Mouse (Mus musculus) liver, embryonic 14.5 days (tissue): ENCODE measurements around the gene Tmem82. TPM values are rescaled to one million over a fixed set of nuclear protein-coding genes. Genes with fewer than 3 reads are reported as not detected.

Experiments used
- ATAC-seq: fragments of 200-750 bp; cut with Nextera tagmentation; 2 replicates; pipeline ENCODE4 v1.8.0; 2017; ENCODE audit warnings: moderate number of reproducible peaks, mild to moderate bottlenecking, moderate library complexity; ENCODE audit not compliant: insufficient read depth
- DNase-seq, 3 experiments: peaks; one replicate each; pipeline ENCODE4 v3.0.0-alpha.2; 2012 to 2013; ENCODE audit warnings: low read depth in 3 of 3, low spot score in 3 of 3
- H3K27ac ChIP-seq: fragments of 300-500 bp; sonication (generic); 2 replicates; pipeline ENCODE4 v1.5.1; 2014; ENCODE audit warnings: moderate library complexity, mild to moderate bottlenecking, control low read depth, inconsistent platforms
- H3K27me3 ChIP-seq: fragments of 300-500 bp; sonication (generic); 2 replicates; pipeline ENCODE4 v1.6.1; 2014; ENCODE audit warnings: mild to moderate bottlenecking, low read length, moderate library complexity; ENCODE audit not compliant: control insufficient read depth, insufficient read depth
- H3K36me3 ChIP-seq: fragments of 300-500 bp; sonication (generic); replicated peaks from 2 replicates; pipeline ENCODE4 v1.6.1; 2014; ENCODE audit warnings: low read depth; ENCODE audit not compliant: control insufficient read depth, insufficient read depth
- H3K4me1 ChIP-seq, 2 experiments: fragments of 200-500 bp in 1 of 2; fragments of 300-500 bp in 1 of 2; sonication (generic) in 1 of 2; replicated peaks; 2 replicates each; pipeline ENCODE4 v1.6.1; 2012 to 2014; ENCODE audit warnings: antibody characterized with exemption in 1 of 2, inconsistent platforms in 1 of 2, low read length in 1 of 2; ENCODE audit not compliant: control insufficient read depth in 2 of 2, insufficient read depth in 2 of 2
- H3K4me2 ChIP-seq: fragments of 300-500 bp; sonication (generic); 2 replicates; pipeline ENCODE4 v1.6.1; 2014; ENCODE audit warnings: low read depth, mild to moderate bottlenecking, control low read depth, moderate library complexity
- H3K4me3 ChIP-seq, 2 experiments: fragments of 200-500 bp in 1 of 2; fragments of 300-500 bp in 1 of 2; sonication (generic) in 1 of 2; 2 replicates each; pipeline ENCODE4 v1.5.1; 2012 to 2014; ENCODE audit warnings: low read depth in 2 of 2, low read length in 2 of 2, mild to moderate bottlenecking in 2 of 2, control low read depth in 1 of 2, inconsistent platforms in 1 of 2, moderate library complexity in 1 of 2; ENCODE audit not compliant: insufficient read depth in 1 of 2
- H3K9ac ChIP-seq: fragments of 300-500 bp; sonication (generic); replicated peaks from 2 replicates; pipeline ENCODE4 v1.6.1; 2014; ENCODE audit warnings: mild to moderate bottlenecking, control low read depth, moderate library complexity
- H3K9me3 ChIP-seq: fragments of 300-500 bp; sonication (generic); 2 replicates; pipeline ENCODE4 v1.6.1; 2016; ENCODE audit warnings: low read length, mixed read lengths; ENCODE audit not compliant: control insufficient read depth
- CTCF ChIP-seq: IDR thresholded peaks from 2 replicates; pipeline ENCODE4 v1.5.1; 2016; ENCODE audit warnings: antibody characterized with exemption, low read depth, control low read depth
- EP300 ChIP-seq: IDR thresholded peaks from 2 replicates; pipeline ENCODE4 v1.6.1; 2016; ENCODE audit warnings: antibody characterized with exemption, low read depth
- WGBS: fragments of 180-500 bp; shearing (Covaris S2); extraction: QIAGEN DNeasy Blood & Tissue Kit; methylation state at CpG from one replicate; pipeline ENCODE4 v1.1.7; 2014; ENCODE audit not compliant: insufficient replicate concordance; 5-methylcytosine and 5-hydroxymethylcytosine counted together
- polyA plus RNA-seq, 2 experiments: library from polyadenylated mRNA; depleted of rRNA in 1 of 2; stranded (reverse) in 1 of 2; unstranded in 1 of 2; fragments of >200 nt; fragmentation: Nextera tagmentation in 1 of 2; extraction: Ambion mirVana in 1 of 2; gene quantifications; 2 replicates each; pipeline versions ENCODE4 v1.2.1 to v1.2.3; 2012 to 2014

Tmem82 gene
- polyA plus RNA-seq, 2 experiments: 2.1 to 2.2 TPM

GRCm38 (mm10) chr4:141654509-141654908 is 36.1 kb upstream of the Tmem82 start:
- ATAC-seq: no peak
- no peak overlapping the region for H3K4me3 ChIP-seq
- DNase-seq: no peak
- H3K27ac ChIP-seq: no peak overlapping the region
- H3K4me1 ChIP-seq: peaks cover 0 to 8% of the 10 kb centered on the region in 2 experiments; a peak in 2 of 4 replicates
- no peak overlapping the region for H3K9ac ChIP-seq
- H3K4me2 ChIP-seq: no peak overlapping the region
- H3K27me3 ChIP-seq: no peaks in the 10 kb centered on the region
- no peaks in the 10 kb centered on the region for H3K36me3 ChIP-seq
- H3K9me3 ChIP-seq: no peaks in the 10 kb centered on the region
- 78% methylated on average over 6 of the region's 6 CpGs for WGBS
- TF ChIP-seq EP300 (no peak), CTCF (no peak)

- Histone ChIP-seq H3K4me2 (no peak overlapping the region), H3K4me1 (peaks cover 0 to 8% of the 10 kb centered on the region in 2 experiments; a peak in 2 of 4 replicates), H3K27me3 (no peaks in the 10 kb centered on the region), H3K9ac (no peak overlapping the region), H3K4me3 (no peak overlapping the region), H3K27ac (no peak overlapping the region), H3K36me3 (no peaks in the 10 kb centered on the region), H3K9me3 (no peaks in the 10 kb centered on the region)
- TF ChIP-seq CTCF: no peak
- TF ChIP-seq EP300: no peak
- 81% methylated on average over 13 of the region's 13 CpGs for WGBS
- DNase-seq (no peak), ATAC-seq (no peak)
Measured at GRCm38 (mm10) chr4:141653813-141654212, 35.4 kb upstream of the Tmem82 start.

- ATAC-seq (no peak), DNase-seq (no peak)
- H3K4me1 ChIP-seq: peaks cover 0 to 8% of the 10 kb centered on the region in 2 experiments; a peak in 2 of 4 replicates
- H3K27ac ChIP-seq: no peak overlapping the region
- H3K4me2 ChIP-seq: no peak overlapping the region
- no peak overlapping the region for H3K4me3 ChIP-seq
- 57% methylated on average over 8 of the region's 8 CpGs for WGBS
- no peak for TF ChIP-seq EP300
- TF ChIP-seq CTCF: no peak
- H3K36me3 ChIP-seq: no peaks in the 10 kb centered on the region
- H3K9ac ChIP-seq: no peak overlapping the region
- H3K27me3 ChIP-seq: no peaks in the 10 kb centered on the region
- H3K9me3 ChIP-seq: no peaks in the 10 kb centered on the region
Measured at GRCm38 (mm10) chr4:141653044-141653443, 34.6 kb upstream of the Tmem82 start.

- Histone ChIP-seq H3K9ac (no peak overlapping the region), H3K27ac (no peak overlapping the region), H3K9me3 (no peaks in the 10 kb centered on the region), H3K4me3 (no peak overlapping the region), H3K27me3 (no peaks in the 10 kb centered on the region), H3K36me3 (no peaks in the 10 kb centered on the region), H3K4me2 (no peak overlapping the region), H3K4me1 (peaks cover 0 to 7% of the 10 kb centered on the region in 2 experiments; a peak in 2 of 4 replicates)
- TF ChIP-seq EP300 (no peak), CTCF (no peak)
- DNase-seq (no peak), ATAC-seq (no peak)
- WGBS: 72% methylated on average over 10 of the region's 10 CpGs
Measured at GRCm38 (mm10) chr4:141651944-141652343, 33.5 kb upstream of the Tmem82 start.

GRCm38 (mm10) chr4:141651286-141651685 is 32.9 kb upstream of the Tmem82 start:
- no peak for DNase-seq
- no peaks in the 10 kb centered on the region for H3K36me3 ChIP-seq
- no peak overlapping the region for H3K4me2 ChIP-seq
- TF ChIP-seq CTCF (no peak), EP300 (no peak)
- H3K27ac ChIP-seq: no peak overlapping the region
- no peak overlapping the region for H3K4me3 ChIP-seq
- H3K9ac ChIP-seq: no peak overlapping the region
- ATAC-seq: no peak
- H3K4me1 ChIP-seq: peaks cover 0 to 2% of the 10 kb centered on the region in 2 experiments; a peak in 2 of 4 replicates
- H3K27me3 ChIP-seq: no peaks in the 10 kb centered on the region
- no peaks in the 10 kb centered on the region for H3K9me3 ChIP-seq
- 77% methylated on average over 6 of the region's 6 CpGs for WGBS
